Mouse (Mus musculus): ENCODE data around the gene Stx7. TPM values are rescaled to one million over a fixed set of nuclear protein-coding genes. Genes with fewer than 3 reads are reported as not detected.
A peak's percentile ranks its signal among the peaks of the same experiment; 100 is the strongest.
"Not testable (repeated sequence)": the region's sequence is repeated elsewhere in the genome, so short reads cannot be mapped to it uniquely, and the experiment has no call there.

Gene Stx7
- total RNA-seq (2012; rRNA removed) (32.6 and 36.1 TPM in 2 replicates), polyA plus RNA-seq (2012; ENCODE audit: insufficient read depth in 1 of 2, insufficient read length in 2 of 2, low read depth in 1 of 2, low replicate concordance in 2 of 2, missing spikeins in 1 of 2) (10 to 100 TPM in 1 of 2 experiments, not detected in 1; 37.7 TPM)

GRCm38 (mm10) chr10:24149135-24149781 is at the start of gene Stx7:
Gene Stx7 (plus strand): TSS chr10:24149302.
- peak; percentile 96 for DNase-seq (ENCODE audit: low read depth, low spot score)
- Histone ChIP-seq H3K9ac (ENCODE audit: control insufficient read depth, low read depth, low read length, poor library complexity, severe bottlenecking) (peak within 1 kb of the TSS; percentile 86), H3K4me3 (ENCODE audit: control insufficient read depth in 1 of 2, insufficient read depth in 1 of 2, low read depth in 2 of 2, low read length in 2 of 2) (peak within 1 kb of the TSS; percentile 93 to 97), H3K27ac (ENCODE audit: control insufficient read depth, low read depth, low read length) (peak within 1 kb of the TSS; percentile 28), H3K4me1 (ENCODE audit: control insufficient read depth in 1 of 2, insufficient read depth in 2 of 2, low read length in 2 of 2) (peaks cover 2 to 9% of the 10 kb centered on the region in 2 experiments; a peak in 3 of 4 replicates), H3K36me3 (ENCODE audit: control insufficient read depth in 1 of 2, insufficient read depth in 2 of 2, low read length in 2 of 2) (peaks cover 0 to 8% of the 10 kb centered on the region in 2 experiments; a peak in 3 of 4 replicates), H3K9me3 (replicated peaks; ENCODE audit: insufficient read depth, low read length) (no peaks in the 10 kb centered on the region), H3K27me3 (ENCODE audit: control insufficient read depth in 1 of 2, insufficient read depth in 2 of 2, low read length in 2 of 2) (no peaks in the 10 kb centered on the region; a peak in 1 of 4 replicates), H3K79me2 (ENCODE audit: control insufficient read depth, insufficient read depth, low read length, poor library complexity) (peaks cover 3% of the 10 kb centered on the region)
- TF ChIP-seq MAFK (IDR thresholded peaks at IDR 0.05; ENCODE audit: borderline replicate concordance, low read depth, low read length) (no peak), TBP (IDR thresholded peaks at IDR 0.05; ENCODE audit: low read depth, low read length) (peak; percentile 59; the same call in 1 of the 2 replicates), ETS1 (IDR thresholded peaks at IDR 0.05; ENCODE audit: low read depth, low read length) (peak; percentile 67), RAD21 (IDR thresholded peaks at IDR 0.05; ENCODE audit: low read depth, low read length) (no peak), POLR2A (IDR thresholded peaks at IDR 0.05; ENCODE audit: control insufficient read depth in 1 of 2, insufficient read depth in 1 of 2, low read depth in 1 of 2, low read length in 2 of 2, poor library complexity in 1 of 2) (peak; percentile 70 to 75; a peak in 3 of 4 replicates), MAZ (IDR thresholded peaks at IDR 0.05; ENCODE audit: low read depth, low read length) (0 out of 2 replicates have a peak, but pooled peaks have one; percentile 24), SIN3A (IDR thresholded peaks at IDR 0.05; ENCODE audit: low read length) (peak; percentile 76), USF2 (IDR thresholded peaks at IDR 0.05; ENCODE audit: borderline replicate concordance in 1 of 2, insufficient read depth in 1 of 2, low read depth in 1 of 2, low read length in 2 of 2) (no peak), TCF12 (IDR thresholded peaks at IDR 0.05; ENCODE audit: low read depth, low read length) (0 out of 2 replicates have a peak, but pooled peaks have one; percentile 33), BHLHE40 (IDR thresholded peaks at IDR 0.05; ENCODE audit: borderline replicate concordance, low read depth, low read length) (no peak), HCFC1 (IDR thresholded peaks at IDR 0.05; ENCODE audit: low read depth, low read length) (peak; percentile 60; the same call in 1 of the 2 replicates), NRF1 (IDR thresholded peaks at IDR 0.05; ENCODE audit: insufficient read depth, low read depth, low read length, poor library complexity, severe bottlenecking) (peak; percentile 99), JUND (IDR thresholded peaks at IDR 0.05; ENCODE audit: low read depth, low read length) (no peak), EP300 (IDR thresholded peaks at IDR 0.05; ENCODE audit: low read depth in 1 of 2, low read length in 2 of 2) (no peak), GABPA (IDR thresholded peaks at IDR 0.05; ENCODE audit: low read depth, low read length) (no peak), NELFE (IDR thresholded peaks at IDR 0.05; ENCODE audit: low read depth, low read length) (peak; percentile 76), ELF1 (IDR thresholded peaks at IDR 0.05; ENCODE audit: low read depth, low read length) (peak; percentile 62; the same call in 1 of the 2 replicates), POLR2AphosphoS2 (IDR thresholded peaks at IDR 0.05; ENCODE audit: low read length) (peak; percentile 47; the same call in 1 of the 2 replicates), TAL1 (IDR thresholded peaks at IDR 0.05; ENCODE audit: low read length) (no peak), USF1 (IDR thresholded peaks at IDR 0.05; ENCODE audit: low read depth, low read length) (no peak)

DNA sequence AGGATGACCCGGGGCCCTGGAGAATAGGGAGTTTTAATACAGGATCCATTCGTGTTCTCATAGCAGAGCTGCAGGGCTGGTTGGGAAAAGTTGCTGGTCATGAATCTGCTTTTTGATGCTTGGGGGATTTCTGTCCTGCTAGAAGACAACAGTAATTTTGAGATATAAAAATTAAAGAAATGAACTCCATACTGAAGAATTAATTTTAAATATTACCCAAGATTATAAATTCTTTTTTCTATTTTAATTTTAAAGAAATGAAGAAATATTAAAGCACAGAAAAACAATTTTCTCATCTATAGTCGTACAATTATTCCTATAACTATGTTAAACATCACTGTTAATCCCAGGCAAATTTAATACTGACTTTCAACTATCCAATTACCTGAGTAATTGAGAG is 47.3 kb upstream of the Stx7 start, which contains the start of gene Taar8c:
TSS of gene Taar8c (minus strand) at position 101 of the 400 bp plus-strand sequence.
- not testable (repeated sequence) for H3K27ac ChIP-seq (ENCODE audit: control insufficient read depth, low read depth, low read length); DNase-seq (ENCODE audit: low read depth, low spot score); H3K9ac ChIP-seq (ENCODE audit: control insufficient read depth, low read depth, low read length, poor library complexity, severe bottlenecking); H3K27me3 ChIP-seq (ENCODE audit: control insufficient read depth in 1 of 2, insufficient read depth in 2 of 2, low read length in 2 of 2); H3K4me3 ChIP-seq (ENCODE audit: control insufficient read depth in 1 of 2, insufficient read depth in 1 of 2, low read depth in 2 of 2, low read length in 2 of 2); H3K79me2 ChIP-seq (ENCODE audit: control insufficient read depth, insufficient read depth, low read length, poor library complexity); H3K4me1 ChIP-seq (ENCODE audit: control insufficient read depth in 1 of 2, insufficient read depth in 2 of 2, low read length in 2 of 2); H3K9me3 ChIP-seq (replicated peaks; ENCODE audit: insufficient read depth, low read length); H3K36me3 ChIP-seq (ENCODE audit: control insufficient read depth in 1 of 2, insufficient read depth in 2 of 2, low read length in 2 of 2)

- not testable (repeated sequence) for H3K27me3 ChIP-seq (ENCODE audit: control insufficient read depth in 1 of 2, insufficient read depth in 2 of 2, low read length in 2 of 2); H3K36me3 ChIP-seq (ENCODE audit: control insufficient read depth in 1 of 2, insufficient read depth in 2 of 2, low read length in 2 of 2); H3K27ac ChIP-seq (ENCODE audit: control insufficient read depth, low read depth, low read length); H3K4me3 ChIP-seq (ENCODE audit: control insufficient read depth in 1 of 2, insufficient read depth in 1 of 2, low read depth in 2 of 2, low read length in 2 of 2); H3K9me3 ChIP-seq (replicated peaks; ENCODE audit: insufficient read depth, low read length); H3K9ac ChIP-seq (ENCODE audit: control insufficient read depth, low read depth, low read length, poor library complexity, severe bottlenecking); H3K4me1 ChIP-seq (ENCODE audit: control insufficient read depth in 1 of 2, insufficient read depth in 2 of 2, low read length in 2 of 2); DNase-seq (ENCODE audit: low read depth, low spot score); H3K79me2 ChIP-seq (ENCODE audit: control insufficient read depth, insufficient read depth, low read length, poor library complexity)
Measured at GRCm38 (mm10) chr10:24103299-24103698, 45.8 kb upstream of the Stx7 start.
